Mouse (Mus musculus) midbrain, postnatal 0 days (tissue): ENCODE data around the gene Golm1. TPM values are rescaled to one million over a fixed set of nuclear protein-coding genes. Genes with fewer than 3 reads are reported as not detected.

Source experiments
- ATAC-seq: fragments of 200-750 bp; cut with Nextera tagmentation; 2 replicates; pipeline ENCODE4 v1.8.0; 2017; ENCODE audit warnings: moderate number of reproducible peaks, mild to moderate bottlenecking, moderate TSS enrichment, moderate library complexity; ENCODE audit not compliant: low FRiP score
- DNase-seq: peaks from one replicate; pipeline ENCODE4 v3.0.0-alpha.2; 2015; ENCODE audit warnings: low spot score
- H3K27ac ChIP-seq: fragments of 300-500 bp; sonication (generic); 2 replicates; pipeline ENCODE4 v1.5.1; 2014; ENCODE audit warnings: low read depth, mild to moderate bottlenecking, low read length, mixed read lengths
- H3K27me3 ChIP-seq: fragments of 300-500 bp; sonication (generic); 2 replicates; pipeline ENCODE4 v1.6.1; 2014; ENCODE audit warnings: low read length, control low read depth, mixed read lengths; ENCODE audit not compliant: insufficient read depth
- H3K36me3 ChIP-seq: fragments of 300-500 bp; sonication (generic); 2 replicates; pipeline ENCODE4 v1.6.1; 2014; ENCODE audit warnings: low read length, control low read depth, mixed read lengths; ENCODE audit not compliant: insufficient read depth
- H3K4me1 ChIP-seq: fragments of 300-500 bp; sonication (generic); 2 replicates; pipeline ENCODE4 v1.6.1; 2014; ENCODE audit warnings: mild to moderate bottlenecking, control low read depth, antibody characterized with exemption, low read length, mixed read lengths; ENCODE audit not compliant: insufficient read depth
- H3K4me2 ChIP-seq: fragments of 300-500 bp; sonication (generic); 2 replicates; pipeline ENCODE4 v1.6.1; 2014; ENCODE audit warnings: low read depth, mild to moderate bottlenecking, low read length, mixed read lengths; ENCODE audit not compliant: poor library complexity, severe bottlenecking
- H3K4me3 ChIP-seq: fragments of 300-500 bp; sonication (generic); 2 replicates; pipeline ENCODE4 v1.5.1; 2014; ENCODE audit warnings: low read depth, mild to moderate bottlenecking, low read length, moderate library complexity
- H3K9ac ChIP-seq: fragments of 300-500 bp; sonication (generic); replicated peaks from 2 replicates; pipeline ENCODE4 v1.6.1; 2014; ENCODE audit warnings: mild to moderate bottlenecking, low read length, moderate library complexity, mixed read lengths; ENCODE audit not compliant: poor library complexity, severe bottlenecking
- H3K9me3 ChIP-seq: fragments of 300-500 bp; sonication (generic); 2 replicates; pipeline ENCODE4 v1.6.1; 2016; ENCODE audit warnings: low read length, control low read depth
- CTCF ChIP-seq: IDR thresholded peaks from 2 replicates; pipeline ENCODE4 v1.5.1; 2016; ENCODE audit warnings: antibody characterized with exemption, mild to moderate bottlenecking
- WGBS: fragments of 180-500 bp; shearing (Covaris S2); extraction: QIAGEN DNeasy Blood & Tissue Kit; methylation state at CpG from one replicate; pipeline ENCODE4 v1.1.7; 2014; 5-methylcytosine and 5-hydroxymethylcytosine counted together
- polyA plus RNA-seq: library from polyadenylated mRNA; unstranded; fragments of >200 nt; fragmentation: Nextera tagmentation; extraction: Ambion mirVana; gene quantifications from 2 replicates; pipeline ENCODE4 v1.2.1, GENCODE M21; 2015
- total RNA-seq: library from RNA; depleted of rRNA; stranded (reverse); fragments of >200 nt; gene quantifications from 2 replicates; pipeline ENCODE4 v1.2.3, GENCODE M21; 2014

Golm1 gene
- total and polyA plus RNA-seq, 2 experiments from 2014 or later: 13.0 to 15.3 TPM

DNA sequence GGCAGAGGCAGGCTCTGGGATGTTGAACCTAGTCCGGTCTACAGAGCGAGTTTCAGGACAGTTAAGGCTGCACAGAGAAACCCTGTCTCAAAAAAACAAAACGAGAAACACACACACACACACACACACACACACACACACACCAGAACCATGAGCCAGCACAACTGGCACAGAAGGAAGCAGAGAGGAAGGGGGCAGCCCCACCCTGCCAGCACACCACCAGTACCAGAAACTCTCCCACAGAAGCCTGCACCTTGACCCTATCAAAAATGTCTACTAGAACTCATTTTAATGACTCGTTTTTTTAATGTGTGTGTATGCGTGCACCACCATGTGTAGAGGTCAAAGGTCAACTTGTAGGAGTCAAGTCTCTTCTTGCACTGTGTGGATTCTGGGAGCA, 25.8 kb downstream of the Golm1 start:
- Histone ChIP-seq H3K27me3 (no peaks in the 10 kb centered on the region), H3K9me3 (no peaks in the 10 kb centered on the region), H3K36me3 (no peaks in the 10 kb centered on the region), H3K4me1 (peaks cover 7% of the 10 kb centered on the region), H3K4me2 (no peak overlapping the region), H3K4me3 (no peak overlapping the region), H3K27ac (no peak overlapping the region), H3K9ac (no peak overlapping the region)
- WGBS: 90% methylated on average over 5 of the region's 5 CpGs
- no peak for ATAC-seq
- DNase-seq: no peak
- no peak for TF ChIP-seq CTCF

DNA sequence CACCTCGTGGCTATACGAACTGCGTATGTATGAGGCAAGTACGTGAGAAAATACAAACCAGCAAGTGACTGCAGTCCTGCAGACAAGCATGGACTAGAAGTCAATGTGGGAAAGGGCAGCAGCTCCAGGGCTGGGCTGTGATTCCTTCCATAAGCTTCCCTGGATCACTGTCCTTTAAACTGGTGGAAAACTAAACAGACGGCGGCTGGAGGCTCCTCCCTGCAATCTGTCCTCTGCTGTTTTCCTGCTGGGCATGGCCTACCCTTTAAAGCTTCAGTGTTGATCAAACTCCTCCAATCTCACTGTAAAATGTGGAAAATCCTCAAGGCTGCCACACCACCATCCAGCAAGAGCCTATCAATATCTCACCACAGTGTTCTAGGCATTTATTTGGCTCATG, 27.0 kb downstream of the Golm1 start:
- H3K27ac ChIP-seq: no peak overlapping the region
- H3K4me3 ChIP-seq: no peak overlapping the region
- no peaks in the 10 kb centered on the region for H3K36me3 ChIP-seq
- no peak for TF ChIP-seq CTCF
- peaks cover 7% of the 10 kb centered on the region for H3K4me1 ChIP-seq
- no peak overlapping the region for H3K9ac ChIP-seq
- H3K4me2 ChIP-seq: no peak overlapping the region
- 86% methylated on average over 6 of the region's 6 CpGs for WGBS
- no peaks in the 10 kb centered on the region for H3K9me3 ChIP-seq
- DNase-seq (no peak), ATAC-seq (no peak)
- H3K27me3 ChIP-seq: no peaks in the 10 kb centered on the region

DNA sequence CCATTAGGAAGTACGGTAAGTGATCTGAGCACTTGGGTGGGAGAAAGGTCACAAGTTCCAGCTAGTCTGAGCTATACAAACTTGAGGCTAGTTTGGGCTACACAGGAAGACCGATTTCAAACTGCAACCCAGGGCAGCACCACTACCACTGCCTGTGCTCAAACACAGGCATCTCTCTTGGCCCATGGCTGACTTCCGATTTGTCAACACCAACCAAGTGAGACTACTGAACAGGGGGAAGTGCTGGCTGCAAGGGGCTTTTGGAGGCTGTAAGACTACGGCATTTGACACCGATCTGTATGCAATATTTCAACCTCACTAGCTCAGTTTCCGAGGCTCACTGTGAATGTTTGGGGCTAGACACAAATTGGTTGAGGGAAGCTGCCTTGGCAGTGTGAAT, 28.1 kb downstream of the Golm1 start:
- ATAC-seq (no peak), DNase-seq (no peak)
- Histone ChIP-seq H3K4me3 (no peak overlapping the region), H3K27ac (no peak overlapping the region), H3K4me2 (no peak overlapping the region), H3K9me3 (no peaks in the 10 kb centered on the region), H3K4me1 (no peaks in the 10 kb centered on the region), H3K9ac (no peak overlapping the region), H3K36me3 (no peaks in the 10 kb centered on the region), H3K27me3 (no peaks in the 10 kb centered on the region)
- 88% methylated on average over 6 of the region's 6 CpGs for WGBS
- TF ChIP-seq CTCF: no peak

DNA sequence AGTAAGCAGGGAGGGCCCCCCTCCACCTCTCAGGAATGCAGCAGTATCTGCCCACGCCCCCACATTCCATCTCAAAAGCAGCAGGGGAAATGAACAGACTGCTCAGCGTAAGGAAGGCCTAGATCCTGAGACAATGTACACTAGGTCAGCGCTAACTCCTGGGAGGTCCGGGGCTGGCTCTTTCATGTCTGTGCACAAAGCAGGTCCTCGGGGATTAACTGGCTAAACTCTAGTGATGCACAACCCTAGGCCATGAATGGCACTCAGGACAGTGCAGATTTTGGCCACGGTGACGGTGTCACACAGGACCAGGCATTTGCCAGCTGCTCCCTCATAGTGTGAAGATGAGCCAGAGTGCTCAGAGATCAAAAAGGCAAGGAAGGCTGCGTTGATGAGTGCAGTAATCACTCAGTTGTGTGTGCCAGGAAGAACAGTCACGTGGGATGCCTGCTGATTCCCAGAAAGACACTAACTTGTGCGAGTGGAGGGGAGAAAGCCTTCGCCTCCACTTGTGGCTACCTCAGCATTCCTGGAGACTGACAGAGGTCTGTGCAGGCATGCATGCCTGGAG, 28.9 kb downstream of the Golm1 start:
- no peaks in the 10 kb centered on the region for H3K36me3 ChIP-seq
- H3K27ac ChIP-seq: no peak overlapping the region
- no peak overlapping the region for H3K4me3 ChIP-seq
- H3K27me3 ChIP-seq: no peaks in the 10 kb centered on the region
- 18% methylated on average over 11 of the region's 11 CpGs for WGBS
- H3K4me1 ChIP-seq: no peaks in the 10 kb centered on the region
- no peak overlapping the region for H3K4me2 ChIP-seq
- TF ChIP-seq CTCF: no peak
- H3K9me3 ChIP-seq: no peaks in the 10 kb centered on the region
- peak; percentile 23 for DNase-seq
- 0 out of 2 replicates have a peak, but pooled peaks have one; percentile 44 for ATAC-seq
- H3K9ac ChIP-seq: no peak overlapping the region

DNA sequence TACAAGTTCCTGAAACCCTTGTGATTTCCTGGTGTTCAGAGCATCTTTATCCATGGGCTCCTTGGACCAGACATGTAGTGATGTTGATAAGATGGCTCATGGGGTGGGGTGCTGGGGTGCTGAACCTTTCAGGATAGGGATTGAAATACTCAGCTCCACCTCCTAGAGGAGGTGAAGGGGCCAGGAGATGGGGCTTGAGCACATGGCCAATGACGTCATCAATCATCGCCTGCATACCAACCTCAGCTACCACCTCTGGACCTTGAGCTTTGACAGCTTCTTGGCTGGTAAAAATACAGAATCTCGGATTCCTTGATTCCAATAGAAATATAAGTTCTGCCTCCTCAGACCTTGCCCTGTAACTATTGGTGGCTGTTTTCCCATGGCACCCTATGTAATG, 30.1 kb downstream of the Golm1 start:
- H3K9ac ChIP-seq: no peak overlapping the region
- no peak for ATAC-seq
- H3K4me2 ChIP-seq: no peak overlapping the region
- no peaks in the 10 kb centered on the region for H3K27me3 ChIP-seq
- no peaks in the 10 kb centered on the region for H3K36me3 ChIP-seq
- 84% methylated on average over 3 of the region's 3 CpGs for WGBS
- TF ChIP-seq CTCF: no peak
- H3K4me3 ChIP-seq: no peak overlapping the region
- no peak overlapping the region for H3K27ac ChIP-seq
- H3K9me3 ChIP-seq: no peaks in the 10 kb centered on the region
- no peaks in the 10 kb centered on the region for H3K4me1 ChIP-seq
- no peak for DNase-seq

DNA sequence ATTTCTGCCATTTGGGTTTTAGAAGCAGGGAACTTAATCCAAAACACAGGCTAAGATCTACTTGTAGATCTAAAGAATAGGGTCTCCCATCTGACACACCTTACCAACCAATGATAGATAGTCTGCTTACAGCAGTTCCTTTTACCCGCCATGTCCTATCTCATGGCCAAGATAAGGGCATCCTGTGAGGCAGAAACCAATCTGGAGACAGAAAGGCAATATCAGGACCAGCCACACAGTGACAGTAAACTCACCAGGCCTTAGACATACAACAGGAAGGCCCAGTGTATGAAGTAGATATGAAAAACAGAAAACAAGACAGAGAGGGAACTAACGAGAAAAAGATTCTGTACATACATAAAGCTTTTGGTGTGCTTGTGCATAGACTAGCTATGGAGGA, 32.8 kb downstream of the Golm1 start:
- Histone ChIP-seq H3K27me3 (no peaks in the 10 kb centered on the region), H3K9me3 (no peaks in the 10 kb centered on the region), H3K4me1 (no peaks in the 10 kb centered on the region), H3K4me3 (no peak overlapping the region), H3K9ac (no peak overlapping the region), H3K4me2 (no peak overlapping the region), H3K36me3 (peaks cover 2% of the 10 kb centered on the region; the same call in 1 of the 2 replicates), H3K27ac (no peak overlapping the region)
- TF ChIP-seq CTCF: no peak
- DNase-seq (no peak), ATAC-seq (no peak)
- 95% methylated on average over 2 of the region's 2 CpGs for whole genome bisulfite sequencing
